Mouse (Mus musculus): ENCODE data around the gene Igsf8.
"Not testable (repeated sequence)": the region's sequence is repeated elsewhere in the genome, so short reads cannot be mapped to it uniquely, and the experiment has no call there.

Gene Igsf8

GRCm38 (mm10) chr1:172261477-172262078 lies at the start of gene Igsf8:
Gene Igsf8, plus strand, starts transcription at chr1:172261641.
- no peak for DNase-seq (ENCODE audit: low read depth, low spot score)

GRCm38 (mm10) chr1:172212776-172213175 lies 48.7 kb upstream of the Igsf8 start:
- peak; percentile 89 for DNase-seq (ENCODE audit: low read depth, low spot score)

GRCm38 (mm10) chr1:172213771-172214170 lies 47.7 kb upstream of the Igsf8 start:
- DNase-seq (ENCODE audit: low read depth, low spot score) = no peak

- DNase-seq (ENCODE audit: low read depth, low spot score) = no peak
These were observed 46.7 kb upstream of the Igsf8 start for GRCm38 (mm10) chr1:172214748-172215147.

- peak; percentile 96 for DNase-seq (ENCODE audit: low read depth, low spot score)
These were observed 44.3 kb upstream of the Igsf8 start for GRCm38 (mm10) chr1:172217148-172217547.

GRCm38 (mm10) chr1:172218164-172218910 lies 43.1 kb upstream of the Igsf8 start:
- peak; percentile 87 for DNase-seq (ENCODE audit: low read depth, low spot score)

- no peak for DNase-seq (ENCODE audit: low read depth, low spot score)
These were observed 41.7 kb upstream of the Igsf8 start, which contains the start of gene Casq1 for GRCm38 (mm10) chr1:172219451-172220406. Gene Casq1, minus strand, starts transcription at chr1:172219868.

GRCm38 (mm10) chr1:172220414-172220813 lies 41.0 kb upstream of the Igsf8 start:
- DNase-seq (ENCODE audit: low read depth, low spot score) = no peak

- DNase-seq (ENCODE audit: low read depth, low spot score) = no peak
These were observed 40.0 kb upstream of the Igsf8 start for GRCm38 (mm10) chr1:172221297-172222063.

GRCm38 (mm10) chr1:172228209-172228608 lies 33.2 kb upstream of the Igsf8 start:
- no peak for DNase-seq (ENCODE audit: low read depth, low spot score)

GRCm38 (mm10) chr1:172229215-172229614 lies 32.2 kb upstream of the Igsf8 start:
- DNase-seq (ENCODE audit: low read depth, low spot score) = no peak

GRCm38 (mm10) chr1:172240945-172241708 lies 20.3 kb upstream of the Igsf8 start:
- DNase-seq (ENCODE audit: low read depth, low spot score) = peak; percentile 89

GRCm38 (mm10) chr1:172242401-172242800 lies 19.0 kb upstream of the Igsf8 start:
- DNase-seq (ENCODE audit: low read depth, low spot score) = peak; percentile 76

GRCm38 (mm10) chr1:172243547-172244205 lies 17.8 kb upstream of the Igsf8 start:
- peak; percentile 31 for DNase-seq (ENCODE audit: low read depth, low spot score)

- DNase-seq (ENCODE audit: low read depth, low spot score) = not testable (repeated sequence)
These were observed 16.8 kb upstream of the Igsf8 start for GRCm38 (mm10) chr1:172244645-172245044.

GRCm38 (mm10) chr1:172247216-172247615 lies 14.2 kb upstream of the Igsf8 start:
- DNase-seq (ENCODE audit: low read depth, low spot score) = no peak

- peak; percentile 57 for DNase-seq (ENCODE audit: low read depth, low spot score)
These were observed 13.8 kb upstream of the Igsf8 start for GRCm38 (mm10) chr1:172247679-172248078.

GRCm38 (mm10) chr1:172258314-172258713 lies 3.1 kb upstream of the Igsf8 start, which contains the start of gene Atp1a4:
Gene Atp1a4, minus strand, starts transcription at chr1:172258414.
- DNase-seq (ENCODE audit: low read depth, low spot score) = no peak

GRCm38 (mm10) chr1:172271208-172271607 lies 9.8 kb downstream of the Igsf8 start:
- DNase-seq (ENCODE audit: low read depth, low spot score) = no peak

- DNase-seq (ENCODE audit: low read depth, low spot score) = peak; percentile 48
These were observed 10.3 kb downstream of the Igsf8 start for GRCm38 (mm10) chr1:172271765-172272164.

Data from R1 (cell line).